Mouse (Mus musculus) urinary bladder, postnatal 25 days (tissue): ENCODE results near the gene Zfp827.
"Not testable (repeated sequence)": the region's sequence is repeated elsewhere in the genome, so short reads cannot be mapped to it uniquely, and the experiment has no call there.

ENCODE experiments used
- DNase-seq: peaks from one replicate; pipeline ENCODE4 v3.0.0; 2022; ENCODE audit warnings: low spot score

Zfp827 gene

GRCm38 (mm10) chr8:79111461-79111860 is 83.2 kb downstream of the Zfp827 start:
- DNase-seq, result no peak

- no peak for DNase-seq
These were observed 84.2 kb downstream of the Zfp827 start for GRCm38 (mm10) chr8:79112480-79112879.

GRCm38 (mm10) chr8:79113533-79113932 is 85.3 kb downstream of the Zfp827 start:
- DNase-seq, result no peak

- DNase-seq, result no peak
These were observed 86.3 kb downstream of the Zfp827 start for GRCm38 (mm10) chr8:79114561-79114960.

GRCm38 (mm10) chr8:79116436-79116835 is 88.2 kb downstream of the Zfp827 start:
- DNase-seq, result no peak

GRCm38 (mm10) chr8:79117711-79118110 is 89.5 kb downstream of the Zfp827 start:
- no peak for DNase-seq

GRCm38 (mm10) chr8:79121614-79122013 is 93.4 kb downstream of the Zfp827 start:
- no peak for DNase-seq

GRCm38 (mm10) chr8:79124231-79124630 is 96.0 kb downstream of the Zfp827 start:
- no peak for DNase-seq

- no peak for DNase-seq
These were observed 99.1 kb downstream of the Zfp827 start for GRCm38 (mm10) chr8:79127211-79127816.

GRCm38 (mm10) chr8:79128534-79128933 is 100.3 kb downstream of the Zfp827 start:
- DNase-seq, result not testable (repeated sequence)

- DNase-seq, result no peak
These were observed 111.4 kb downstream of the Zfp827 start for GRCm38 (mm10) chr8:79139614-79140013.

- no peak for DNase-seq
These were observed 112.7 kb downstream of the Zfp827 start for GRCm38 (mm10) chr8:79140981-79141380.

- no peak for DNase-seq
These were observed 113.4 kb downstream of the Zfp827 start for GRCm38 (mm10) chr8:79141592-79141991.

GRCm38 (mm10) chr8:79143729-79144128 is 115.5 kb downstream of the Zfp827 start:
- DNase-seq, result no peak

GRCm38 (mm10) chr8:79145210-79145609 is 117.0 kb downstream of the Zfp827 start:
- DNase-seq, result no peak

- DNase-seq, result no peak
These were observed 117.4 kb downstream of the Zfp827 start for GRCm38 (mm10) chr8:79145626-79146025.

GRCm38 (mm10) chr8:79148799-79149198 is 120.6 kb downstream of the Zfp827 start:
- DNase-seq, result no peak

- no peak for DNase-seq
These were observed 121.6 kb downstream of the Zfp827 start for GRCm38 (mm10) chr8:79149880-79150279.

- DNase-seq, result no peak
These were observed 122.4 kb downstream of the Zfp827 start for GRCm38 (mm10) chr8:79150544-79151192.

GRCm38 (mm10) chr8:79151644-79152043 is 123.4 kb downstream of the Zfp827 start:
- no peak for DNase-seq

- no peak for DNase-seq
These were observed 125.0 kb downstream of the Zfp827 start for GRCm38 (mm10) chr8:79153201-79153600.

- no peak for DNase-seq
These were observed 125.4 kb downstream of the Zfp827 start for GRCm38 (mm10) chr8:79153637-79154036.

- no peak for DNase-seq
These were observed 127.4 kb downstream of the Zfp827 start for GRCm38 (mm10) chr8:79155556-79156161.
